Mouse (Mus musculus) naive thymus-derived CD4-positive, alpha-beta T cell, adult 5 months (primary cell): ENCODE measurements around the gene Myh10. TPM values are rescaled to one million over a fixed set of nuclear protein-coding genes. Genes with fewer than 3 reads are reported as not detected.

Source experiments
- polyA plus RNA-seq: library from polyadenylated mRNA; unstranded; fragments of 100-300 nt; shearing (Covaris generic); gene quantifications from one replicate; pipeline ENCODE4 v1.2.1, GENCODE M21; 2017

The Myh10 gene
- polyA plus RNA-seq: 2.9 TPM

DNA sequence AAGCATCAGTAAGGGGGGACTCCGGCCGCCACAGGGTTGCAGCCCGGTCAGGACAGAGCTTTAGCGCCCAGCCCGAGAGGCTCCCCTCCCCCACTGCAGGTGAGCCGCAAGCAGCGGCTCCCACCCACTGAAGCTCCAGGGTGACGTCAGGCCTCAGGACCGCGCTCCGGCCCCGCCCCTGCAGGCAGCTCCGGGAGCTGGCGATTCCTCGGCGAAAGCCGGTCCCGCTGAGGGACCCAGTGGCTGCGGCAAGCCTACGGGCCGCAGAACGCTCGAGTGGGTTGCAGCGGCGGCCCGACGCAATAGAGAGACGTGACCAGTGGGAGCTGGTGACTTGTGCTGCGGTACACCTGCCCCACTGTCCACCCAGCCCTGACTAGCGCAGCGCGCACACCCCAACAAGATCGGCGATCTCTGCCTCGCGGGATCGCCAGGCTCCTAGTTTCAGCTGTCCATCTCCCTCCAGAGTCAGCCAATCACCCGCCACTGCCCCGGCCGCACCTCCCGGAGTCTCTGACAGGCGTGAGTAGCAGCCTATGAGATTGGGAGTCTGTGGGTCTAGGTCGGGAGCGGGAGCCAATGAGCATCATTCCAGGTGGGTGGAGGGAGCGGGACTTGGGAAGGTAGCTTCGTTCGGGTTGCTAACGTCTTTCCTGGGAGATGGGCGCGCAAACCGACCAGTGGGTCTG is at the start of gene Myh10:
Gene Myh10, plus strand, starts transcription at position 239 of the 689 bp plus-strand sequence.

Other genes with a start within 250 kb of the Myh10 start
- gene Pik3r6, start 188.5 kb upstream of the Myh10 start, polyA plus RNA-seq: not detected
- gene Mfsd6l, start 135.4 kb upstream of the Myh10 start, polyA plus RNA-seq: not detected
- not detected for gene Ccdc42, start 104.5 kb upstream of the Myh10 start, polyA plus RNA-seq
- gene Ndel1, start 180.3 kb downstream of the Myh10 start, polyA plus RNA-seq: 150 TPM
- gene Rnf222, start 197.0 kb downstream of the Myh10 start, polyA plus RNA-seq: not detected
- 1,162 TPM for gene Rpl26, start 210.0 kb downstream of the Myh10 start, polyA plus RNA-seq
- gene Odf4, start 235.5 kb downstream of the Myh10 start, polyA plus RNA-seq: 0.32 TPM